Mouse (Mus musculus): Measurements from ENCODE around the gene Rnf43.

Rnf43 gene

DNA sequence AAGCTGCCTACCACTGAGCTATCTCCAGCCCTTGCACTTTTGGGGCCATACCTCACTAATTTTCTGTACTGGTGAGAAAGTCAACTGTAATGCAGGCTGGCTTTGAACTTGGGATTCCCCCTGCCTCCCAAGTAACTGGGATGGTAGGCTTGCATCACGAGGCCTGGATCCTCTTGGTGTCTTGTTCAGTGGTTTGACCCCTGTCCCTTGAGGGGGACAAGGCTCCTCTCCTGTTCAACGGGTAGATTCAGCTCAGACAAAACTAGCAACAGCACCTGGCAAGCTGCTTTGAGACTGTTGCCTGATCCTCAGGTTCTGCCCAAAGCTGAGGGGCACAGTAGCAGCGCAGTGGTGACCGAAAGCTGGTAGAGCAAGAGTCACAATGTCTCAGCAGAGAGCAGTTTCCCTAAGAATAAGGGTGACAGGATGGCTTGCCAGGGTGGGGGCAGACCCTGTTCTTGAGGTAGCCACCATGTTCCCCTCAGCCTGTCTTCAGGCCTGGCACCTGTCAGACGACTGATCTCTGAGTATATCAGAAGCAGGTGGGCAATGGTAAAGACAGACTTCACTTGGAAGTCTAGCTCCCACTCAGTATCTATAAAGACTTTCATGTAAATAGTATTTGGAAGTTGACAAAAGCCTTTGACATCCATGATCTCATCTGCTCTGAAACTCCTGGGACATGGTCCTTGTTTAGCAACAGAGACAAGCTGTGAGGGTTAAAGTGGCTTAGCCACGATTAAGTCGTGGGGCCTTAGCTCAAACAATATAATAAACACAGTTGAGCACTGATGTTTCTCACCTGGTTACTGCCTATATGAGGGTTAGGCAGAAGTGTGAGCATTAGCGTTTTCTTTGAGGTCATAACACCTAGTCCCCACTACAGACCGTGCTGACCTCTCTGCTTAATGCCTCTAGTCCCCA lies 83.4 kb downstream of the Rnf43 start:
- in situ Hi-C loops (cut with MboI, MseI), result no loop called here

DNA sequence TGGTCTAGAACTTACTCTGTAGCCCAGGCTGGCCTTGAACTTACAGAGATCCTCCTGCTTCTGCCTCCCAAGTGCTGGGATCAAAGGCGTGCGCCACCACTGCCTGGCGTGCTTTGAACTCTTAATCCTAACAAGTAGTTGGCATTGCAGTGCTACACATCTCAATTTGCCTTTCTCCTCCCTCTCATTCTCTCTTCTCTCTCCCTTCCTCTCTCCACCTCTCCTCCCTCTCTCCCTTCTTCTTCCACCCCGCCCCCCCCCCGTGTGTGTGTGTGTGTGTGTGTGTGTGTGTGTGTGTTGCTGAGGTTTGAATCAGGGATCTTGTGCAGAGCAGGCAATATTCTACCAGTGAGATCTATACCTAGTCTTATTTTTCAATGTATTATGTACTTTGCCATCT lies 84.8 kb downstream of the Rnf43 start:
- in situ Hi-C loops (cut with MboI, MseI), result no loop called here

DNA sequence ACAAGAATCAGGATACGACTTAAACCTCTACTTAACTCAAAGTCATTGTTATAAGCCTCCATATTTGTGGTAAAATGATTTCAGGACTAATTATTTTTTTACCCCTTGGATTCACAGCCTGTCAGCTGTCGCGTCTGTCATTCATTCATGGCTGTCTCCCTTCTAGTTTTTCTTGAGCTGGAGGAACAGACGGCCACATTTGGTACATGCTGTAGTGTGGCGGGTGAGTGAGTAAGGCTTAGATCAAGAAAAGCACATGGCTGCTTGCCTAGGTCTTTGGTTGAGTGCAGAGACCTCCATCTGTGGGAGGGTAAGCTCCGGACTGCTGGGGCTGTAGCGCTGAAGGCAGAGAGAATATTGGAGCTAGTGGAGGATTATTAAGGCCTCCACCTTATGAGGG lies 85.2 kb downstream of the Rnf43 start:
- in situ Hi-C loops (cut with MboI, MseI), result no loop called here

- in situ Hi-C loops (cut with MboI, MseI), result no loop called here
Observed at GRCm38 (mm10) chr11:87748132-87749119, 85.9 kb downstream of the Rnf43 start.

DNA sequence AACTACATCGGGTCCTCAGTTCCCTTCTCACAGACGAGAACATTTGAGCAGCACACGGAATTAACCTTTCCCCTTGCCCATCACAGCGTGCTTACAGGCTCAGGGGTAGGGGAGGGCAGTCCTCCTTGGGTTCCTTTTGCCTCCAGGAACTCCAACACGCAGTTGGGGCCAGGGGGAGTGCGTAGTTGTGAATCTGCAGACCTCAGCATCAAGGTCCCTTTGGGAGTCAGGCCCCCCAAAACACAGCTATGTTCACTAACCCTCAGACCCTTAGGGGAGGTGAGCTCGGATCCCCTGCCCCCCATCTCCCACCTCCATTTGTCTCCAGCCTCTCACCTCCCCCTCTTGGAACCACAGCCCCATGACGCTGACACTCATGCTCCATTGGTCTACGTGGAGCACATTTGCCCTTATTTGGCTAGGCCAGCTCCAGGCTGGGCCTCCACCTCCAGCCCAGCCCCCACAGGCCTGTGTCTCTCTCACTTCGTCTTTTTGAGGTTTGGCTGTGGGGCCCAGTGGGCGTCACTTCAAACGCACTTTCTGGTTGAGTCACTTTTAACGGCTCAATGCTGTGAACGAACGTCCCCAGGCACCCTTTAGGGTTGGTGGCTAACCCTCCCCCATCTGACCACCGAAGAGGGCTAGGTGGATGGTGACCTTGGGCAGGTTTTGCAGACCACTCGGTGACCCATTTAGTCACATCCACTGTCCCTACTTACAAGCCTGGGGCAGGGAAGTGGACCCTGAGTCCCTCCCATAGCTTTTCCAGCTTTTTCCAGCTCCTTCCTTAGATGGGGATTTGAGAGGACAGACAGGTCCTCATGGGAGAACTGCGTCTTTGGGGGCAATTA lies 86.9 kb downstream of the Rnf43 start:
- in situ Hi-C loops (cut with MboI, MseI), result no loop called here

GRCm38 (mm10) chr11:87750043-87750421 lies 87.5 kb downstream of the Rnf43 start:
- in situ Hi-C loops (cut with MboI, MseI), result no loop called here

DNA sequence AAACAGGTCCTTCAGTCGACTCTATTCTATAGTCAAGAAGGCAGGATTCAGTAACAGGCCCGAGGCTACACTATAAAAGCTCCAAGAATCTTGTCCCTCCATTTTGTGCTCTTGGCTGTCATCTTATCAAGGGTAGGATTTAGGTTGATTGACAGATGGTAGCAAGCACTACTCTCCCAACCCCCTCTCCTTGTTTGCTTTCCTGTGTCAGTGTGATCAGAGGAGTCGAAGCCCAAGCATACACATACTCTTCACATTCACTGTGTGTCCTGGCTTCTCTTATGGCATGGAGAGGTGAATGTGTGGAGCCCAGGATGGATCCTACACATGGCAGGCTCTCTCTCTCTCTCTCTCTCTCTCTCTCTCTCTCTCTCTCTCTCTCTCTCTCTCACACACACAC lies 88.0 kb downstream of the Rnf43 start:
- in situ Hi-C loops (cut with MboI, MseI), result no loop called here

DNA sequence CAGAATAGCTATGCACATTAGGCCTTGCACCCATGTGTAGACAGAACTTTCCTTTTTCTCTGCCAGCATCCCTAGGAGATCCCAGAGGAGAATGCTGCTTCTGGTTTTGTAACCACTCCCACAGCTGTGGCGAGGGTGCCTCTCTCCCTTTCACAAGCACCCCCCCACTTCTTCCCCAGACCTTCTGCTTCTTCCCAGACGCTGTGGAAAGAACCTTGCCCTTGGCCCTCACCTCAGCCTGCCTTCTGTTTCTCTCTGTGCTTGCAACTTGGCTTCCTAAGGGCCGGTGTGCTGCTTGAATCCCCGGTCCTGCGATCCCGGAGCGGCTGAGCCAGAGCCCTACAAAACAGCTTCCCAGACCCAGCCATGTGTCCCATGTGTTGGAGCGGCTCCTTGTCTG lies 88.5 kb downstream of the Rnf43 start:
- in situ Hi-C loops (cut with MboI, MseI), result no loop called here

GRCm38 (mm10) chr11:87751491-87751966 lies 89.0 kb downstream of the Rnf43 start:
- in situ Hi-C loops (cut with MboI, MseI), result no loop called here

DNA sequence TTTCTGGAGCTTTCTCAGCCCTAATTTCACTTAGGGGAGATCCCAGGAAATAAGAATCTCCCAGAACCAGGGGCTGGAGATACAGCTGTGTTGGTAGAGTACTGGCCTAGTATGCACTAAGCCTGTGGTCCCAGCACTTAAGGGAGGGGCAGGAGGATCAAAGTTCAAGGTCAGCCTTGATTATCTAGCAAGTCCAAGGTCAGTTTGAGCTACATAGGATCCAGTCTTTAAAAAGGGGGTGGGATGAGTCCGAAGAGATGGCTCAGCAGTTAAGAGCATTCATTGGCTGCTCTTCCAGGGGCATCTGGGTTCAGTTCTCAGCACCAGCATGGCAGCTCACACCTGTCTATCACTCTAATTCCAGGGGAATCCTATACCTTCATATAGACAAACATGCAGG lies 89.8 kb downstream of the Rnf43 start:
- in situ Hi-C loops (cut with MboI, MseI), result no loop called here

DNA sequence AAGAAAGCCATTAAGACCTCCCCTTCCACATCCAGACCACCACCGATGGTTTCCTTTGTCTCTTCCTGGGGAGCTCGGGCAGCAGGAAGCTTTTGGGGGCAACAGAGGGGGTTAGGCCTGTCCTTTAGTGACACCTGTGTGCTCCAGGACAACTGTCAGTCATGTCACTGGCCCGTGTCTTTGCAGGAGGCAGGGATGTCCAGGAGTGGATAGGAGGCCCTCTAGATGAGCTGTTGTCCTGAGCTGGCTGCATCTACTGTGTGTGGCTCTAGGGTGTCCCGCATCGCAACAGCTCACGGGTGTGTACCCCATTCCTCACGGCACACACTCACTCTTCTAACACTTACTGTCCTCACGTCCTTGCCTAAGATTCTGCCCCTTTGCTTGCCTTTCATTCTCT lies 90.7 kb downstream of the Rnf43 start:
- in situ Hi-C loops (cut with MboI, MseI), result no loop called here

GRCm38 (mm10) chr11:87753891-87754501 lies 91.5 kb downstream of the Rnf43 start:
- in situ Hi-C loops (cut with MboI, MseI), result no loop called here

DNA sequence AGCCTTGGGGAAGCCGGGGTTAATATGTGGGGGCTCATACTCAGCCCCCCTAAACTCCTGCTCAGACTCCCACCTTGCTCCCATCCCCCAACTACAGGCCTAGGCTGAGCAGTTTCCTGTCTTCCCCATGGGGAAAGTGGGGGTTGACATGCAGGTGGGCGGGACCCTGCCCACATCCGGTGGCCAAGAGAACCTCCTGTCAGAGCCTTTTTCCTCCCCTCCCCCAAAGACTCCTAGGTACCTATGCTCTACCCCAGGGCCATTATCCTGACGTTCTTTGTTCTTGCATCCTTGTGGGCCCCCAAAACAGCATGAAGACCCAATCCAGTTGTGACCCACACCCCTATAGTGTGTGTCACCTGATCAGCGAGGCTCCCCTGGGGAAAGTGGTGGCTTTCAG lies 92.1 kb downstream of the Rnf43 start:
- in situ Hi-C loops (cut with MboI, MseI), result no loop called here

GRCm38 (mm10) chr11:87755360-87756017 lies 93.0 kb downstream of the Rnf43 start:
- in situ Hi-C loops (cut with MboI, MseI), result no loop called here

GRCm38 (mm10) chr11:87756251-87756820 lies 93.8 kb downstream of the Rnf43 start:
- in situ Hi-C loops (cut with MboI, MseI), result no loop called here

GRCm38 (mm10) chr11:87757001-87757954 lies 94.8 kb downstream of the Rnf43 start:
- in situ Hi-C loops (cut with MboI, MseI), result no loop called here

- in situ Hi-C loops (cut with MboI, MseI), result no loop called here
Observed at GRCm38 (mm10) chr11:87758161-87758911, 95.8 kb downstream of the Rnf43 start.

- in situ Hi-C loops (cut with MboI, MseI), result no loop called here
Observed at GRCm38 (mm10) chr11:87758957-87759608, 96.6 kb downstream of the Rnf43 start.

Data from regulatory T cell (primary cell).